In genomic region chr19:4877785-4878184, GRCm38 (mm10) we compare ENCODE assay signal across 7 mouse cellular contexts. TPM values are rescaled to one million over a fixed set of nuclear protein-coding genes. Genes with fewer than 3 reads are reported as not detected.
DNase-seq lines count a peak whose midpoint lies in the region; ATAC-seq and TF ChIP-seq lines count a peak whose summit lies in the region.

Actn3 (minus strand) TSS chr19:4877909.

- H3K9me3 ChIP-seq in heart, embryonic 15.5 days (replicated peaks) = no peaks in the 10 kb centered on the region
- H3K9me3 ChIP-seq in midbrain, embryonic 10.5 days (replicated peaks) = no peaks in the 10 kb centered on the region

- H3K4me2 ChIP-seq in heart, embryonic 15.5 days = peak within 1 kb of the TSS; percentile 96

- peak within 1 kb of the TSS; percentile 92 for H3K9ac ChIP-seq in heart, embryonic 15.5 days

- H3K27me3 ChIP-seq in heart, embryonic 15.5 days = no peaks in the 10 kb centered on the region
- peaks cover 12% of the 10 kb centered on the region for H3K27me3 ChIP-seq in midbrain, embryonic 10.5 days (ENCODE audit: low read depth, poor library complexity, severe bottlenecking)

- TF ChIP-seq POLR2A in bone marrow, adult 2 months (IDR thresholded peaks at IDR 0.05; ENCODE audit: borderline replicate concordance, control insufficient read depth, low read depth, low read length) = no peak

- peak; percentile 34 to 39 for DNase-seq in kidney, postnatal 36 days
- peak; percentile 28 for DNase-seq in midbrain, embryonic 10.5 days (ENCODE audit: low spot score)
- peak; percentile 13 for DNase-seq in yolk sac, embryonic 10.5 days (ENCODE audit: low spot score)
- DNase-seq in layer of hippocampus, postnatal 10 days (ENCODE audit: low spot score in 2 of 2) = no peak

- peaks cover 1% of the 10 kb centered on the region; the same call in 1 of the 2 replicates for H3K4me1 ChIP-seq in bone marrow, adult 2 months (ENCODE audit: control insufficient read depth, insufficient read depth, low read length)
- peaks cover 13% of the 10 kb centered on the region for H3K4me1 ChIP-seq in heart, embryonic 15.5 days (replicated peaks)
- H3K4me1 ChIP-seq in midbrain, embryonic 10.5 days = peaks cover 41% of the 10 kb centered on the region

- ATAC-seq in erythroblast, adult 5-6 weeks (replicated peaks; ENCODE audit: low FRiP score, poor library complexity, severe bottlenecking) = peak; percentile 5; the same call in 1 of the 2 replicates
- ATAC-seq in heart, embryonic 15.5 days (replicated peaks; ENCODE audit: insufficient number of reproducible peaks, insufficient read depth, low FRiP score, low read depth) = 0 out of 2 replicates have a peak, but pooled peaks have one; percentile 13

- no peaks in the 10 kb centered on the region for H3K36me3 ChIP-seq in heart, embryonic 15.5 days
- no peaks in the 10 kb centered on the region for H3K36me3 ChIP-seq in midbrain, embryonic 10.5 days

- H3K27ac ChIP-seq in bone marrow, adult 2 months (ENCODE audit: control insufficient read depth, insufficient read depth, low read depth, low read length, poor library complexity) = peak within 1 kb of the TSS; percentile 62
- peak within 1 kb of the TSS; percentile 68 for H3K27ac ChIP-seq in heart, embryonic 15.5 days
- peak within 1 kb of the TSS; percentile 86 for H3K27ac ChIP-seq in midbrain, embryonic 10.5 days (replicated peaks)

- TF ChIP-seq CTCF in bone marrow, adult 2 months (IDR thresholded peaks at IDR 0.05; ENCODE audit: control insufficient read depth, insufficient read depth, low read length) = no peak

- WGBS in bone marrow, adult 2 months = 10% methylated on average over 17 of the region's 17 CpGs
- WGBS in heart, embryonic 15.5 days = 2% methylated on average over 17 of the region's 17 CpGs
- 3% methylated on average over 17 of the region's 17 CpGs for WGBS in midbrain, embryonic 10.5 days

- peak within 1 kb of the TSS; percentile 96 for H3K4me3 ChIP-seq in bone marrow, adult 2 months (replicated peaks; ENCODE audit: control insufficient read depth, low read depth, low read length)
- H3K4me3 ChIP-seq in heart, embryonic 15.5 days = peak within 1 kb of the TSS; percentile 86
- peak within 1 kb of the TSS; percentile 94 for H3K4me3 ChIP-seq in midbrain, embryonic 10.5 days

RNA-seq across cellular contexts. Expression of gene Actn3, which starts in this region (rescaled TPM):
- polyA plus RNA-seq in bone marrow, adult 2 months (2011; ENCODE audit: insufficient read depth, insufficient read length, low replicate concordance, missing spikeins) = 2.1 TPM in 1 of 2 replicates, not detected in the other
- not detected in 2 replicates for total RNA-seq in erythroblast, adult 5-6 weeks (2015; ENCODE audit: low replicate concordance)
- total RNA-seq in erythroblast, adult 5-6 weeks (2017; ENCODE audit: low replicate concordance) = 0.56 TPM in 1 of 2 replicates, not detected in the other
- polyA plus RNA-seq in heart, embryonic 15.5 days (2015; fragmentation: Nextera tagmentation; extraction: Ambion mirVana) = 2.1 and 9.1 TPM in 2 replicates
- polyA plus RNA-seq in midbrain, embryonic 10.5 days (2016; fragmentation: Nextera tagmentation; extraction: Ambion mirVana) = 0.99 and 1.9 TPM in 2 replicates
- 1 to 10 TPM; 1.9 to 2.1 TPM for total RNA-seq in layer of hippocampus, postnatal 10 days (2021)

Comparison
In these comparisons a context has a peak if more than half of its experiments do, and no peak if none do; other contexts are left out.
1. Peak in ATAC-seq in erythroblast, adult 5-6 weeks; RNA of the gene not detected or under 1 TPM.
2. DNase-seq: peak in kidney, postnatal 36 days (2 of 2), midbrain, embryonic 10.5 days (single experiment) and yolk sac, embryonic 10.5 days (single experiment); none in layer of hippocampus, postnatal 10 days (0 of 2).
3. Peak in every context shown above with its lines, with median percentiles within 50 percentile points of each other: H3K27ac ChIP-seq and H3K4me3 ChIP-seq.